Mouse (Mus musculus): Measurements from ENCODE around the gene Fcamr. TPM values are rescaled to one million over a fixed set of nuclear protein-coding genes. Genes with fewer than 3 reads are reported as not detected.

Fcamr gene
- total and polyA plus RNA-seq, 3 experiments, result 0.17 to 1.7 TPM; not detected in 1

DNA sequence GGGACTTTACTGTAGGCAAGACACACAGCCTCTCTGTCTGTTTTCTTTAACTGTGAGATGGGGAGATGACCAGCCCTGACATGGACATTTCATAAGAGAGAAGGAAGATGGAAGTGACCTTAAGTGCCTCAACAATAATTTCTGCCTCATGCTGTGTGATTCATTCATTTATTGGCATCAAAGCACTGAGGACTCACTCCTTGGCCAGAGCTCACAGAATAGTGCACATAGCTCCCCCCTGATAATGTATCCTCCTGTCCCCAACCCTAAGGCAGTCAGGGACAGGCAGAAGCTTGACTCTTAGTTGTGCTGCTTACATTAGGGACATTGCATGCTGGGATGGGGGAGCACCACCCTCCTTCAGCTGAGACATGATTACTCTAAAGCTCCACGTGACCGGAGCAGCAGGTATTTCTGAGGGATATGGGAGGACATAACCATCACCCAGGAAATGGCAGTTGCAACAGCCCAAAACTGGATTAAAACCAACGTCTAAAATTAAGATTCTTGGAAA lies 29.7 kb upstream of the Fcamr start:
- no peak for DNase-seq (ENCODE audit: extremely low read depth)
- H3K27me3 ChIP-seq (replicated peaks), result no peaks in the 10 kb centered on the region
- no peak overlapping the region for H3K4me3 ChIP-seq (replicated peaks in 1 of 3; ENCODE audit: low read depth in 2 of 3, low read length in 2 of 3, poor library complexity in 1 of 3)
- no peaks in the 10 kb centered on the region for H3K9me3 ChIP-seq (replicated peaks; ENCODE audit: low read length)
- in situ Hi-C loops (cut with MboI; ENCODE audit: low pct_ligation_motif_present, low pct_unique_long_range_greater_than_20kb, low sequenced_read_pairs), result no loop called here
- H3K36me3 ChIP-seq (replicated peaks in 1 of 2; ENCODE audit: control insufficient read depth in 1 of 2, insufficient read depth in 1 of 2, low read length in 1 of 2), result no peaks in the 10 kb centered on the region
- no peak overlapping the region for H3K4me2 ChIP-seq (ENCODE audit: insufficient read depth, low read depth, poor library complexity, severe bottlenecking)
- peaks cover 3 to 6% of the 10 kb centered on the region in 2 experiments for H3K4me1 ChIP-seq (ENCODE audit: control insufficient read depth in 1 of 2, insufficient read depth in 2 of 2)
- no peaks in the 10 kb centered on the region for H3K79me2 ChIP-seq (replicated peaks; ENCODE audit: control insufficient read depth, extremely low read depth, insufficient read depth, poor library complexity, severe bottlenecking)
- TF ChIP-seq USF2 (conservative IDR thresholded peaks at IDR 0.05; ENCODE audit: low read depth, low read length) (no peak), ZC3H11A (IDR thresholded peaks at IDR 0.05; ENCODE audit: low read depth, low read length) (no peak), CHD2 (IDR thresholded peaks at IDR 0.05; ENCODE audit: low read length) (no peak), MEF2A (IDR thresholded peaks at IDR 0.05; ENCODE audit: borderline replicate concordance, low read depth, low read length) (no peak), SMC3 (IDR thresholded peaks at IDR 0.05; ENCODE audit: low read depth, low read length) (no peak), MAZ (IDR thresholded peaks at IDR 0.05; ENCODE audit: low read depth, low read length) (no peak), ZMIZ1 (IDR thresholded peaks at IDR 0.05; ENCODE audit: low read depth, low read length) (no peak), JUN (IDR thresholded peaks at IDR 0.05; ENCODE audit: insufficient read depth, low read depth, low read length) (no peak), MXI1 (IDR thresholded peaks at IDR 0.05; ENCODE audit: low read depth, low read length) (no peak)
- H3K27ac ChIP-seq (ENCODE audit: insufficient read depth, low read depth), result no peak overlapping the region
- dilution Hi-C loops (cut with MboI; ENCODE audit: extremely low pct_ligation_motif_present, extremely low pct_unique_long_range_greater_than_20kb, low sequenced_read_pairs), result no loop called here
- no peak overlapping the region for H3K9ac ChIP-seq (ENCODE audit: insufficient read depth, low read depth)

DNA sequence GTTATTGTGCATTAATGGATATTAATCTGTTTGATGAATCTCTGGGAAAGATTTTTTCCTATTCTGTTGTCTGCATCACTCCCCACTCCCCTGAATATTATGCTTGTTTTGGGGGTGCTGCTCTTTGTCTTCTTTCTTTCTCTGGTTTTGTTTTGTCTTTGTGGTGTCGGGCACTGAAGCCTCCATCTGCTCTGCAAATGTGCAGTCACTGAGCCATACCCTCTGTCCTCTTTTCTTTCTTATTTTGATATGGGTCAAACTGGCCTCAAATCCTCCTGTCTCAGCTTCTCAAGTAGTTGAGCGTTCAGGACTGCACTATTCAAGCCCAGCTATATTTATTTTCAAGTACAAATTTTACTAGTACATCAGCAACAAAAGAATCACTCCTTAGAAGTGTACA lies 25.5 kb upstream of the Fcamr start:
- Histone ChIP-seq H3K4me2 (ENCODE audit: insufficient read depth, low read depth, poor library complexity, severe bottlenecking) (no peak overlapping the region), H3K4me1 (ENCODE audit: control insufficient read depth in 1 of 2, insufficient read depth in 2 of 2) (peaks cover 3 to 8% of the 10 kb centered on the region in 2 experiments), H3K9me3 (replicated peaks; ENCODE audit: low read length) (no peaks in the 10 kb centered on the region), H3K27me3 (replicated peaks) (no peaks in the 10 kb centered on the region), H3K36me3 (replicated peaks in 1 of 2; ENCODE audit: control insufficient read depth in 1 of 2, insufficient read depth in 1 of 2, low read length in 1 of 2) (no peaks in the 10 kb centered on the region), H3K27ac (ENCODE audit: insufficient read depth, low read depth) (no peak overlapping the region), H3K4me3 (replicated peaks in 1 of 3; ENCODE audit: low read depth in 2 of 3, low read length in 2 of 3, poor library complexity in 1 of 3) (no peak overlapping the region), H3K9ac (ENCODE audit: insufficient read depth, low read depth) (no peak overlapping the region), H3K79me2 (replicated peaks; ENCODE audit: control insufficient read depth, extremely low read depth, insufficient read depth, poor library complexity, severe bottlenecking) (no peaks in the 10 kb centered on the region)
- dilution Hi-C loops (cut with MboI; ENCODE audit: extremely low pct_ligation_motif_present, extremely low pct_unique_long_range_greater_than_20kb, low sequenced_read_pairs) (no loop called here), in situ Hi-C loops (cut with MboI; ENCODE audit: low pct_ligation_motif_present, low pct_unique_long_range_greater_than_20kb, low sequenced_read_pairs) (no loop called here)
- no peak for DNase-seq (ENCODE audit: extremely low read depth)
- TF ChIP-seq HCFC1 (IDR thresholded peaks at IDR 0.05; ENCODE audit: low read depth, low read length), result no peak
- TF ChIP-seq EP300 (IDR thresholded peaks at IDR 0.05; ENCODE audit: low read length), result no peak
- TF ChIP-seq SIN3A (IDR thresholded peaks at IDR 0.05; ENCODE audit: low read length), result no peak
- TF ChIP-seq CHD1 (IDR thresholded peaks at IDR 0.05; ENCODE audit: low read depth, low read length), result no peak

DNA sequence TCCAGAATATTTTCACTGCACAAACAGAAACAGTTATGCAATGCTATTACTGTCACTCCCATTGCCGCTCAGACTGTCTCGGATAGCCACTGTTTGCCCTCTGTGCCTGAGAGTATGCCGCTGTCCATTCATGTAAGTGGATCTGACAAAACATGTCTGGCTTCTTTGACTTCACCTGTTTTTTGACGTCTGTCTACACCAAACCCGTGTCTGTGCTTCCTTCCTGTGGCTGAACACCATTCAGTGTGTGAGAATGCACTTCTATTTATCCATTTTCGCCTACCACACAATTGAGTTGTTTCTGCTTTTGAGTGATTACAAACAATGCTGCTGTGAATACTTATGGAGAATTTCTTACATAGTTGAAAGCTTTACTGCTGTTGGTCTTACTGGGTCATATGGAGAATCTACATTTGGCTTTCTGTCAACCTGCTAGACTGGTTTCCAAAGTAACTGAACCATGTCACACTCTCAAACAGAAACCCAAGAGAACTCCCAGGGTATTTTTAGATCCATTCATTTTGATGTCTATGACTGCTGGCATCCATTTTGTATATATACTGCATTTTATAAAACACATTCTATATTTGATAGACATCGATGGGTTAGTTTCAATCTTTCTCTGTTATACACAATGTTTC lies 24.9 kb upstream of the Fcamr start:
- Histone ChIP-seq H3K79me2 (replicated peaks; ENCODE audit: control insufficient read depth, extremely low read depth, insufficient read depth, poor library complexity, severe bottlenecking) (no peaks in the 10 kb centered on the region), H3K9me3 (replicated peaks; ENCODE audit: low read length) (no peaks in the 10 kb centered on the region), H3K4me3 (replicated peaks in 1 of 3; ENCODE audit: low read depth in 2 of 3, low read length in 2 of 3, poor library complexity in 1 of 3) (no peak overlapping the region), H3K27me3 (replicated peaks) (no peaks in the 10 kb centered on the region), H3K36me3 (replicated peaks in 1 of 2; ENCODE audit: control insufficient read depth in 1 of 2, insufficient read depth in 1 of 2, low read length in 1 of 2) (no peaks in the 10 kb centered on the region), H3K4me2 (ENCODE audit: insufficient read depth, low read depth, poor library complexity, severe bottlenecking) (no peak overlapping the region), H3K27ac (ENCODE audit: insufficient read depth, low read depth) (no peak overlapping the region), H3K9ac (ENCODE audit: insufficient read depth, low read depth) (no peak overlapping the region), H3K4me1 (ENCODE audit: control insufficient read depth in 1 of 2, insufficient read depth in 2 of 2) (peaks cover 3 to 8% of the 10 kb centered on the region in 2 experiments)
- dilution Hi-C loops (cut with MboI; ENCODE audit: extremely low pct_ligation_motif_present, extremely low pct_unique_long_range_greater_than_20kb, low sequenced_read_pairs) (no loop called here), in situ Hi-C loops (cut with MboI; ENCODE audit: low pct_ligation_motif_present, low pct_unique_long_range_greater_than_20kb, low sequenced_read_pairs) (no loop called here)
- DNase-seq (ENCODE audit: extremely low read depth), result peak; percentile 31
- no peak for TF ChIP-seq CHD2 (IDR thresholded peaks at IDR 0.05; ENCODE audit: low read length)
- TF ChIP-seq TCF12 (IDR thresholded peaks at IDR 0.05; ENCODE audit: low read depth, low read length), result no peak
- TF ChIP-seq SMC3 (IDR thresholded peaks at IDR 0.05; ENCODE audit: low read depth, low read length), result no peak
- TF ChIP-seq UBTF (IDR thresholded peaks at IDR 0.05; ENCODE audit: low read depth, low read length), result no peak
- TF ChIP-seq PAX5 (IDR thresholded peaks at IDR 0.05; ENCODE audit: low read length), result no peak
- TF ChIP-seq MXI1 (IDR thresholded peaks at IDR 0.05; ENCODE audit: low read depth, low read length), result no peak
- TF ChIP-seq POLR2AphosphoS2 (IDR thresholded peaks at IDR 0.05; ENCODE audit: low read depth, low read length), result no peak
- TF ChIP-seq NRF1 (IDR thresholded peaks at IDR 0.05; ENCODE audit: low read depth, low read length), result no peak
- TF ChIP-seq USF1 (IDR thresholded peaks at IDR 0.05; ENCODE audit: low read depth, low read length), result no peak
- no peak for TF ChIP-seq MAX (IDR thresholded peaks at IDR 0.05; ENCODE audit: low read length)
- TF ChIP-seq ETS1 (conservative IDR thresholded peaks at IDR 0.05; ENCODE audit: low read depth, low read length), result no peak; the same call in 1 of the 2 replicates
- TF ChIP-seq MAZ (IDR thresholded peaks at IDR 0.05; ENCODE audit: low read depth, low read length), result no peak
- no peak for TF ChIP-seq USF2 (conservative IDR thresholded peaks at IDR 0.05; ENCODE audit: low read depth, low read length)
- no peak for TF ChIP-seq POLR2A (IDR thresholded peaks at IDR 0.05; ENCODE audit: low read depth, low read length)
- no peak for TF ChIP-seq JUN (IDR thresholded peaks at IDR 0.05; ENCODE audit: insufficient read depth, low read depth, low read length)
- no peak for TF ChIP-seq ELF1 (IDR thresholded peaks at IDR 0.05; ENCODE audit: low read depth, low read length)
